Mouse (Mus musculus): ENCODE measurements around the gene Neo1.

- TF ChIP-seq CTCF (IDR thresholded peaks at IDR 0.05; ENCODE audit: insufficient read depth, low read length) (no peak), POLR2A (IDR thresholded peaks at IDR 0.05; ENCODE audit: borderline replicate concordance, extremely low read depth, low read depth, low read length) (no peak)
Observed at GRCm38 (mm10) chr9:58847008-58847407, 189.2 kb downstream of the Neo1 start.
